Mouse (Mus musculus): ENCODE results near the gene Fcmr. TPM values are rescaled to one million over a fixed set of nuclear protein-coding genes. Genes with fewer than 3 reads are reported as not detected.

Fcmr gene
- polyA plus RNA-seq, 1 experiment from 2014 or later: 0.51 TPM

- peaks cover 29% of the 10 kb centered on the region for H3K27me3 ChIP-seq
- peaks cover 8% of the 10 kb centered on the region for H3K4me1 ChIP-seq (replicated peaks)
- H3K27ac ChIP-seq: no peak overlapping the region
- no peak overlapping the region for H3K4me2 ChIP-seq
- no peaks in the 10 kb centered on the region for H3K36me3 ChIP-seq
- no peaks in the 10 kb centered on the region for H3K9me3 ChIP-seq
- WGBS: 60% methylated on average over 3 of the region's 3 CpGs
- ATAC-seq (ENCODE audit: low FRiP score): no peak
- no peak overlapping the region for H3K9ac ChIP-seq
- H3K4me3 ChIP-seq: no peak overlapping the region
These were observed 10.4 kb downstream of the Fcmr start for GRCm38 (mm10) chr1:130875910-130876309.

GRCm38 (mm10) chr1:130876931-130877509, 11.6 kb downstream of the Fcmr start:
- Histone ChIP-seq H3K4me1 (replicated peaks) (peaks cover 8% of the 10 kb centered on the region), H3K9ac (no peak overlapping the region), H3K27ac (no peak overlapping the region), H3K4me2 (no peak overlapping the region), H3K36me3 (no peaks in the 10 kb centered on the region), H3K9me3 (no peaks in the 10 kb centered on the region), H3K4me3 (no peak overlapping the region), H3K27me3 (peaks cover 29% of the 10 kb centered on the region)
- 20% methylated on average over 3 of the region's 3 CpGs for WGBS
- ATAC-seq (ENCODE audit: low FRiP score): no peak

GRCm38 (mm10) chr1:130877889-130878614, 12.6 kb downstream of the Fcmr start:
- WGBS: 4% methylated on average over 43 of the region's 43 CpGs
- Histone ChIP-seq H3K9ac (peak overlapping the region; percentile 72), H3K27me3 (peaks cover 29% of the 10 kb centered on the region), H3K27ac (no peak overlapping the region), H3K9me3 (no peaks in the 10 kb centered on the region), H3K4me3 (peak overlapping the region; percentile 53), H3K4me1 (replicated peaks) (peaks cover 8% of the 10 kb centered on the region), H3K36me3 (no peaks in the 10 kb centered on the region), H3K4me2 (peak overlapping the region; percentile 86)
- peak; percentile 85 for ATAC-seq (ENCODE audit: low FRiP score)

GRCm38 (mm10) chr1:130879927-130880326, 14.5 kb downstream of the Fcmr start:
- H3K27ac ChIP-seq: no peak overlapping the region
- no peak for ATAC-seq (ENCODE audit: low FRiP score)
- no peaks in the 10 kb centered on the region for H3K9me3 ChIP-seq
- peaks cover 8% of the 10 kb centered on the region for H3K4me1 ChIP-seq (replicated peaks)
- no peak overlapping the region for H3K4me2 ChIP-seq
- WGBS: 93% methylated on average over 7 of the region's 7 CpGs
- peaks cover 29% of the 10 kb centered on the region for H3K27me3 ChIP-seq
- H3K4me3 ChIP-seq: no peak overlapping the region
- H3K9ac ChIP-seq: no peak overlapping the region
- H3K36me3 ChIP-seq: no peaks in the 10 kb centered on the region

GRCm38 (mm10) chr1:130883146-130883545, 17.7 kb downstream of the Fcmr start:
- Histone ChIP-seq H3K4me1 (replicated peaks) (peaks cover 3% of the 10 kb centered on the region), H3K4me3 (no peak overlapping the region), H3K36me3 (no peaks in the 10 kb centered on the region), H3K27me3 (peaks cover 18% of the 10 kb centered on the region), H3K9ac (no peak overlapping the region), H3K4me2 (no peak overlapping the region), H3K9me3 (no peaks in the 10 kb centered on the region), H3K27ac (no peak overlapping the region)
- ATAC-seq (ENCODE audit: low FRiP score): no peak
- 93% methylated on average over 4 of the region's 4 CpGs for WGBS

GRCm38 (mm10) chr1:130887354-130887753, 21.9 kb downstream of the Fcmr start, which contains the start of gene Il24:
Il24 (minus strand) TSS chr1:130887454.
- no peak for ATAC-seq (ENCODE audit: low FRiP score)
- H3K4me2 ChIP-seq: no peak within 1 kb of the TSS
- no peak within 1 kb of the TSS for H3K4me3 ChIP-seq
- H3K4me1 ChIP-seq (replicated peaks): 0 out of 2 replicates have a peak, but pooled peaks cover 3% of the 10 kb centered on the region
- no peaks in the 10 kb centered on the region for H3K36me3 ChIP-seq
- H3K9me3 ChIP-seq: no peaks in the 10 kb centered on the region
- H3K27me3 ChIP-seq: no peaks in the 10 kb centered on the region
- H3K9ac ChIP-seq: no peak within 1 kb of the TSS
- no peak within 1 kb of the TSS for H3K27ac ChIP-seq

GRCm38 (mm10) chr1:130892446-130892845, 27.0 kb downstream of the Fcmr start:
- Histone ChIP-seq H3K9me3 (no peaks in the 10 kb centered on the region), H3K27ac (no peak overlapping the region), H3K9ac (no peak overlapping the region), H3K4me3 (no peak overlapping the region), H3K4me2 (no peak overlapping the region), H3K36me3 (no peaks in the 10 kb centered on the region), H3K27me3 (no peaks in the 10 kb centered on the region), H3K4me1 (replicated peaks) (0 out of 2 replicates have a peak, but pooled peaks cover 3% of the 10 kb centered on the region)
- 78% methylated on average over 1 of the region's 1 CpGs for WGBS
- ATAC-seq (ENCODE audit: low FRiP score): no peak

GRCm38 (mm10) chr1:130893329-130894040, 28.0 kb downstream of the Fcmr start:
- WGBS: 80% methylated on average over 9 of the region's 9 CpGs

GRCm38 (mm10) chr1:130894468-130894867, 29.0 kb downstream of the Fcmr start:
- no peak overlapping the region for H3K4me3 ChIP-seq
- no peaks in the 10 kb centered on the region for H3K36me3 ChIP-seq
- ATAC-seq (ENCODE audit: low FRiP score): no peak
- no peak overlapping the region for H3K9ac ChIP-seq
- no peaks in the 10 kb centered on the region for H3K9me3 ChIP-seq
- H3K27ac ChIP-seq: no peak overlapping the region
- no peaks in the 10 kb centered on the region for H3K27me3 ChIP-seq
- H3K4me2 ChIP-seq: no peak overlapping the region
- WGBS: 77% methylated on average over 6 of the region's 6 CpGs
- H3K4me1 ChIP-seq (replicated peaks): 0 out of 2 replicates have a peak, but pooled peaks cover 1% of the 10 kb centered on the region

More at GRCm38 (mm10) chr1:130893329-130894040, 28.0 kb downstream of the Fcmr start:
- no peaks in the 10 kb centered on the region for H3K36me3 ChIP-seq
- no peak overlapping the region for H3K27ac ChIP-seq
- no peak overlapping the region for H3K4me2 ChIP-seq
- no peaks in the 10 kb centered on the region for H3K9me3 ChIP-seq
- H3K9ac ChIP-seq: no peak overlapping the region
- H3K4me1 ChIP-seq (replicated peaks): 0 out of 2 replicates have a peak, but pooled peaks cover 3% of the 10 kb centered on the region
- no peaks in the 10 kb centered on the region for H3K27me3 ChIP-seq
- no peak overlapping the region for H3K4me3 ChIP-seq
- ATAC-seq (ENCODE audit: low FRiP score): no peak

GRCm38 (mm10) chr1:130902505-130902904, 37.0 kb downstream of the Fcmr start:
- H3K4me3 ChIP-seq: no peak overlapping the region
- H3K4me2 ChIP-seq: no peak overlapping the region
- no peaks in the 10 kb centered on the region for H3K36me3 ChIP-seq
- ATAC-seq (ENCODE audit: low FRiP score): no peak
- H3K4me1 ChIP-seq (replicated peaks): no peaks in the 10 kb centered on the region
- H3K27ac ChIP-seq: no peak overlapping the region
- H3K27me3 ChIP-seq: no peaks in the 10 kb centered on the region
- WGBS: 90% methylated on average over 7 of the region's 7 CpGs
- no peak overlapping the region for H3K9ac ChIP-seq
- no peaks in the 10 kb centered on the region for H3K9me3 ChIP-seq

GRCm38 (mm10) chr1:130911401-130912010, 46.0 kb downstream of the Fcmr start, which contains the start of gene Il20:
Il20 (minus strand) TSS chr1:130911451.
- Histone ChIP-seq H3K27me3 (no peaks in the 10 kb centered on the region), H3K36me3 (no peaks in the 10 kb centered on the region), H3K27ac (no peak within 1 kb of the TSS), H3K4me3 (no peak within 1 kb of the TSS), H3K4me2 (no peak within 1 kb of the TSS), H3K4me1 (replicated peaks) (no peaks in the 10 kb centered on the region), H3K9ac (no peak within 1 kb of the TSS), H3K9me3 (no peaks in the 10 kb centered on the region)
- WGBS: 73% methylated on average over 12 of the region's 12 CpGs
- ATAC-seq (ENCODE audit: low FRiP score): no peak

- H3K36me3 ChIP-seq: no peaks in the 10 kb centered on the region
- no peak overlapping the region for H3K27ac ChIP-seq
- H3K4me2 ChIP-seq: no peak overlapping the region
- H3K4me1 ChIP-seq (replicated peaks): no peaks in the 10 kb centered on the region
- no peaks in the 10 kb centered on the region for H3K27me3 ChIP-seq
- no peaks in the 10 kb centered on the region for H3K9me3 ChIP-seq
- 30% methylated on average over 1 of the region's 1 CpGs for WGBS
- H3K4me3 ChIP-seq: no peak overlapping the region
- no peak for ATAC-seq (ENCODE audit: low FRiP score)
- H3K9ac ChIP-seq: no peak overlapping the region
These were observed 53.0 kb downstream of the Fcmr start for GRCm38 (mm10) chr1:130918323-130918980.
